8 mouse cellular contexts compared by ENCODE assay signal in genomic region chr7:132780611-132781010, GRCm38 (mm10). TPM values are rescaled to one million over a fixed set of nuclear protein-coding genes. Genes with fewer than 3 reads are reported as not detected.
A peak's percentile ranks its signal among the peaks of the same experiment; 100 is the strongest.
DNase-seq lines count a peak whose midpoint lies in the region; ATAC-seq and TF ChIP-seq lines count a peak whose summit lies in the region.

No protein-coding gene starts in this region.

- ATAC-seq in embryonic facial prominence, embryonic 12.5 days (ENCODE audit: insufficient number of reproducible peaks, insufficient read depth, low FRiP score, low TSS enrichment): no peak
- peak; percentile 21; the same call in 1 of the 2 replicates for ATAC-seq in intestine, embryonic 15.5 days
- ATAC-seq in liver, embryonic 15.5 days (ENCODE audit: insufficient read depth): no peak
- no peak for ATAC-seq in stomach, embryonic 14.5 days (ENCODE audit: insufficient number of reproducible peaks, insufficient read depth, low FRiP score, low read depth)

- peaks cover 20% of the 10 kb centered on the region for H3K4me1 ChIP-seq in embryonic facial prominence, embryonic 12.5 days
- H3K4me1 ChIP-seq in intestine, embryonic 15.5 days (replicated peaks): peaks cover 28% of the 10 kb centered on the region
- H3K4me1 ChIP-seq in liver, embryonic 15.5 days (replicated peaks): peaks cover 77% of the 10 kb centered on the region
- peaks cover 16% of the 10 kb centered on the region for H3K4me1 ChIP-seq in stomach, embryonic 14.5 days (ENCODE audit: control insufficient read depth, insufficient read depth, low read length)

- no peak for DNase-seq in layer of hippocampus, adult 2 months (ENCODE audit: low spot score in 2 of 2)
- DNase-seq in layer of hippocampus, postnatal 36 days: no peak
- no peak for DNase-seq in urinary bladder, postnatal 10 days (ENCODE audit: low spot score)
- no peak for DNase-seq in testis, postnatal 10 days (ENCODE audit: low spot score)

- TF ChIP-seq CTCF in layer of hippocampus, adult 2 months (conservative IDR thresholded peaks at IDR 0.05): peak; percentile 62

- H3K9me3 ChIP-seq in embryonic facial prominence, embryonic 12.5 days: no peaks in the 10 kb centered on the region
- H3K9me3 ChIP-seq in intestine, embryonic 15.5 days: no peaks in the 10 kb centered on the region
- no peaks in the 10 kb centered on the region for H3K9me3 ChIP-seq in liver, embryonic 15.5 days (replicated peaks)
- H3K9me3 ChIP-seq in stomach, embryonic 14.5 days (ENCODE audit: control insufficient read depth, low read depth, low read length): no peaks in the 10 kb centered on the region

- no peak overlapping the region for H3K9ac ChIP-seq in embryonic facial prominence, embryonic 12.5 days
- no peak overlapping the region for H3K9ac ChIP-seq in intestine, embryonic 15.5 days
- no peak overlapping the region for H3K9ac ChIP-seq in liver, embryonic 15.5 days
- no peak overlapping the region for H3K9ac ChIP-seq in stomach, embryonic 14.5 days (replicated peaks; ENCODE audit: low read depth, low read length)

- H3K4me3 ChIP-seq in layer of hippocampus, adult 2 months: no peak overlapping the region
- H3K4me3 ChIP-seq in embryonic facial prominence, embryonic 12.5 days: no peak overlapping the region
- H3K4me3 ChIP-seq in intestine, embryonic 15.5 days (replicated peaks): no peak overlapping the region
- H3K4me3 ChIP-seq in liver, embryonic 15.5 days (replicated peaks): no peak overlapping the region
- no peak overlapping the region for H3K4me3 ChIP-seq in stomach, embryonic 14.5 days (ENCODE audit: low read depth, low read length)

- H3K36me3 ChIP-seq in embryonic facial prominence, embryonic 12.5 days: peaks cover 18% of the 10 kb centered on the region
- 0 out of 2 replicates have a peak, but pooled peaks cover 3% of the 10 kb centered on the region for H3K36me3 ChIP-seq in intestine, embryonic 15.5 days
- H3K36me3 ChIP-seq in liver, embryonic 15.5 days (replicated peaks): no peaks in the 10 kb centered on the region
- peaks cover 7% of the 10 kb centered on the region; the same call in 1 of the 2 replicates for H3K36me3 ChIP-seq in stomach, embryonic 14.5 days (ENCODE audit: control insufficient read depth, insufficient read depth, low read length)

- WGBS in embryonic facial prominence, embryonic 12.5 days: 43% methylated on average over 4 of the region's 4 CpGs
- 42% methylated on average over 4 of the region's 4 CpGs for WGBS in intestine, embryonic 15.5 days
- WGBS in liver, embryonic 15.5 days (ENCODE audit: insufficient replicate concordance): 71% methylated on average over 4 of the region's 4 CpGs
- 43% methylated on average over 4 of the region's 4 CpGs for WGBS in stomach, embryonic 14.5 days

- peak overlapping the region; percentile 68 for H3K27ac ChIP-seq in layer of hippocampus, adult 2 months
- peak overlapping the region; percentile 58; the same call in 1 of the 2 replicates for H3K27ac ChIP-seq in embryonic facial prominence, embryonic 12.5 days
- peak overlapping the region; percentile 33; the same call in 1 of the 2 replicates for H3K27ac ChIP-seq in intestine, embryonic 15.5 days
- peak overlapping the region; percentile 98 for H3K27ac ChIP-seq in liver, embryonic 15.5 days (replicated peaks)
- peak overlapping the region; percentile 16; the same call in 1 of the 2 replicates for H3K27ac ChIP-seq in stomach, embryonic 14.5 days (ENCODE audit: low read length)

- H3K4me2 ChIP-seq in embryonic facial prominence, embryonic 12.5 days (replicated peaks): no peak overlapping the region
- H3K4me2 ChIP-seq in intestine, embryonic 15.5 days (replicated peaks): no peak overlapping the region
- H3K4me2 ChIP-seq in liver, embryonic 15.5 days: no peak overlapping the region
- H3K4me2 ChIP-seq in stomach, embryonic 14.5 days (replicated peaks; ENCODE audit: low read depth, low read length): no peak overlapping the region

- H3K27me3 ChIP-seq in embryonic facial prominence, embryonic 12.5 days: no peaks in the 10 kb centered on the region
- no peaks in the 10 kb centered on the region for H3K27me3 ChIP-seq in intestine, embryonic 15.5 days (replicated peaks)
- H3K27me3 ChIP-seq in liver, embryonic 15.5 days: no peaks in the 10 kb centered on the region
- H3K27me3 ChIP-seq in stomach, embryonic 14.5 days (ENCODE audit: control insufficient read depth, insufficient read depth, low read length): no peaks in the 10 kb centered on the region

RNA-seq across cellular contexts. Expression of gene Fam53b, which starts 33.1 kb away (rescaled TPM):
- total RNA-seq in layer of hippocampus, adult 2 months (2021): 10 to 100 TPM; 42.3 to 54.8 TPM
- 10 to 100 TPM; 46.4 to 53.3 TPM for total RNA-seq in layer of hippocampus, postnatal 36 days (2021)
- 23.6 and 27.0 TPM in 2 replicates for polyA plus RNA-seq in embryonic facial prominence, embryonic 12.5 days (2016; fragmentation: Nextera tagmentation; extraction: Ambion mirVana)
- 17.9 and 19.1 TPM in 2 replicates for polyA plus RNA-seq in intestine, embryonic 15.5 days (2015; fragmentation: Nextera tagmentation; extraction: Ambion mirVana)
- polyA plus RNA-seq in liver, embryonic 15.5 days (2015; fragmentation: Nextera tagmentation; extraction: Ambion mirVana): 25.5 and 28.0 TPM in 2 replicates
- 16.4 and 17.2 TPM in 2 replicates for polyA plus RNA-seq in stomach, embryonic 14.5 days (2014; fragmentation: Nextera tagmentation; extraction: Ambion mirVana)

Comparison
In these comparisons a context has a peak if more than half of its experiments do, and no peak if none do; other contexts are left out.
1. H3K27ac ChIP-seq: peak in every context shown above with its lines; median percentile 98 in liver, embryonic 15.5 days; 68 in layer of hippocampus, adult 2 months; 58 in embryonic facial prominence, embryonic 12.5 days; 33 in intestine, embryonic 15.5 days; 16 in stomach, embryonic 14.5 days.